Mouse (Mus musculus) heart, adult 2 months (tissue): ENCODE measurements around the gene Ube2l3.

ENCODE experiments used
- EP300 ChIP-seq: fragments of 200-500 bp; IDR thresholded peaks from 2 replicates; pipeline ENCODE4 v1.6.1; 2011; ENCODE audit warnings: low read depth, low read length, control low read depth; ENCODE audit not compliant: insufficient read depth
- POLR2A ChIP-seq: fragments of 200-500 bp; IDR thresholded peaks from 2 replicates; pipeline ENCODE4 v1.6.1; 2011; ENCODE audit warnings: mild to moderate bottlenecking, low read depth, low read length, control low read depth; ENCODE audit not compliant: insufficient read depth

DNA sequence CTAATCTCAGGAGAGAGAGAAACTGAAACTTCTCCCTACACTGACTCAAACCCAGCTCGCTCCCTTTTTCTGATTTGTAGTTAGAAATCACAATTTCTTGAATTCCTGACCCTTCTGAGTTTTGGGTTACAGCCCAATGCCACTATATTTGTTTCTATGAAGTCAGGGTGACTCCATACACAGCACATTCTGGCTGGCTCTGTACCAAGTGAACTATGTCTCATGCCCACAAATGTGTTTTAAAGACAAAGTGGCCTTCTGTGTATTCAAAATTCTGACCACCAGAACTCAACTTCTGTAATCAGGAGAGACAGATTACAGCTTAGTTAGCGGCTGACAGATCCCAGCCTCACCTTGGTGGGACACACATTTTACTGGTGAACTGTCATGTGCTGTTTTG is 48.1 kb downstream of the Ube2l3 start:
- TF ChIP-seq POLR2A (no peak), EP300 (no peak)
